Mouse (Mus musculus) thymus, postnatal 10 days (tissue): ENCODE measurements around the gene Tdp1.

Experiments used
- DNase-seq, 2 experiments: peaks; one replicate each; pipeline ENCODE4 v3.0.0; 2021; ENCODE audit warnings: low spot score in 2 of 2

Tdp1 gene

DNA sequence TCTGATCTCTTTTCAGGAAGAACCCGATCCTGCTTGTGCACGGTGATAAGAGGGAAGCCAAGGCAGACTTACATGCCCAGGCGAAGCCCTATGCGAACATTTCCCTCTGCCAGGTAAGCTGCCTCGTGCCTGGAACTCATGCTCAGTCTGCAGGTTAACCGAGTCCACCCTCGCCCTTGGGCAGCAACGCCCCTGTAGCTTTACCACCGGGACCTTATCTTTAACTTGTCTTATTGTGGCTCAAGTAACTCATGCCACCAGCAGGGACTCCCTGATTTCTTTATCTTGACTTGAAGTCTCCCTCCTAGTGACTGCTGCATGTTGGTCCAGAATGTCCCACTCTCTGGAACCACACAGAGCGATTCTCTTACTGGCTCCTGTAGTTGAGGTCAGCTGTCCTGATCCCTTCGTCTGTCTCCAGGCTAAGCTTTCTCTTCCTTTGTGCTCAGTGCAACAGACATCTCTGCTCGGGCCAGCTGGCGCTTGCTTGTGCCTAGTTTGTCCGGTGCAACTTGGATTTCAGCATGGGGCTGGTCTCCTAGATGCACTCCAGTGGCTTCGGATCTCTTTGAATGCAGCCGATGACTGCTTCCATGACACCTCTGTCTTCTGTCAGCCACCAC is 14.0 kb downstream of the Tdp1 start:
- no peak for DNase-seq

DNA sequence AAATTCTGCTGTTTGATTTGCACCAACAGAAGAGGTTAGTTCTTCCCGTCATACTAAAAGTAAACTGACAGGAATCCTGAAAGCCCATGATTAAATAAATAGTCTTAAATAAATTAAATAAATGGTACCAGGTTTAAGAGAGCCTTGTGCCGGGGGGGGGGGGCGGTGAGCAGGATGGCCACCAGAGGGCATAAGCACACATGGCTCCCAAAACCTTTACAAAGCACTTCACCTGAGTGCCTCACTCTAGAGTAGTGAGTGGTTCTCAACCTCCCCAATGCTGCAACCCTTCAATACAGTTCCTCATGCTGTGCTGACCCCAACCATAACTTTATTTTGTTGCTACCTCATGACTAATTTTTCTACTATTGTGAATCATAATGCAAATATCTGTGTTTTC is 15.7 kb downstream of the Tdp1 start:
- DNase-seq, result no peak

- DNase-seq, result no peak
Measured at GRCm38 (mm10) chr12:99901973-99902866, 17.9 kb downstream of the Tdp1 start.

DNA sequence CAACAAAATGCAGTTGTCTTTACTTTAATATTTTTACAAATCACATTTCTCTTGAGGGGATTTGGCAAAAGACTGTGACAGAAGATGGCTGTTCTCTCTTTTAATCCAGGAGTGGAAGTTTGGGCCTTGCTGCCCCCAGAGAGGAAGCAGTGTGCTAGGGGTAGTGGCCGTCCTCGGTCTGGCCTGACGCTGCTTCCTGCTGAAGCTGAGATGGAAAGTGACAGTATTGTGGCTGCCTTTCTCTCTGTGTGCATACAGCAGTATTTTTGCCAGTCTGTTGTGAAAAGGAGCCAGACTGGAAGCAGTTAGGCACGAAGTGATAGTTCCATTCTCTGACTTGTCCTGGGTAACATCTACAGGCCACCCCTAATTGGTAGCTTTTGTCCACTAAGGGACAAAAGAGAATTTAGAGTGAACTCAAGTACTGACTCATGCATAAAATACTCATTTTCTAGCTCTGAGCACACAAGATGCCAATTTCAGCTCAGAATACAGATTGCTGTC is 18.6 kb downstream of the Tdp1 start:
- DNase-seq, result no peak

DNA sequence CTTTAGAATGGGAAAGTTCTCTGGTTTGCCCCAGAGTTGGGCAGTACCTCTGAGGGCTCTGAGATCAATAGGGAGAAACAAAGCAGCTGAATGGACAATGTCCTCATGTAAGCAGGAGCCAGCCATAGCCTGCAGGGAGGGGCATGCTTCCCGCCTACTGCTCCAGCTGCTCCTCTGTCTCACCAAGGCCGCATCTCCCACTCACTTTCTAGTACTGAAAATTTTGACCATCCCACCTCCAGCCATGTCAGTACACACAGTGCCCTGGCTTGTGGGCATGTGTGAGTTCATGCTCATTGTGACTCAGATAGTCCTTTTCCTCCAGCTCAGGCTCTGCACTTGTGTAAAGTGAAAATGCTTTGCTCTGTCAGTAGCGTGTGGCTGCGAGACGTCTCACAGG is 20.2 kb downstream of the Tdp1 start:
- no peak for DNase-seq

DNA sequence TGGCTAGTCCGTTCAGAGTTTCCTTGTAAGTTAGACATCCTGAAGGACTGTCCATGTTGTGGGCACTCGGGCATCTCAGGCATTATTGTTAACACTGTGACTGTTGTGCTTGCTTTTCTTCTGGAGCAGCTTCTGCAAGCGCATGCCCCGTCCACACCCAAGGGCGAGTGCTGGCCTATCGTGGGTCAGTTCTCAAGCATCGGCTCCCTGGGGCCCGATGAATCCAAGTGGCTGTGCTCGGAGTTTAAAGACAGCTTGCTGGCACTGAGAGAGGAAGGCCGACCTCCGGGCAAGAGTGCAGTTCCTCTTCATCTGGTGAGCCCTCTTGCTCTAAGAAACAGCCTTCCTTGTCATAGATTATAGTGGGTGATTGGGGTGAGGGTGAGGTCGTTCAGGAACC is 27.1 kb downstream of the Tdp1 start:
- no peak for DNase-seq

DNA sequence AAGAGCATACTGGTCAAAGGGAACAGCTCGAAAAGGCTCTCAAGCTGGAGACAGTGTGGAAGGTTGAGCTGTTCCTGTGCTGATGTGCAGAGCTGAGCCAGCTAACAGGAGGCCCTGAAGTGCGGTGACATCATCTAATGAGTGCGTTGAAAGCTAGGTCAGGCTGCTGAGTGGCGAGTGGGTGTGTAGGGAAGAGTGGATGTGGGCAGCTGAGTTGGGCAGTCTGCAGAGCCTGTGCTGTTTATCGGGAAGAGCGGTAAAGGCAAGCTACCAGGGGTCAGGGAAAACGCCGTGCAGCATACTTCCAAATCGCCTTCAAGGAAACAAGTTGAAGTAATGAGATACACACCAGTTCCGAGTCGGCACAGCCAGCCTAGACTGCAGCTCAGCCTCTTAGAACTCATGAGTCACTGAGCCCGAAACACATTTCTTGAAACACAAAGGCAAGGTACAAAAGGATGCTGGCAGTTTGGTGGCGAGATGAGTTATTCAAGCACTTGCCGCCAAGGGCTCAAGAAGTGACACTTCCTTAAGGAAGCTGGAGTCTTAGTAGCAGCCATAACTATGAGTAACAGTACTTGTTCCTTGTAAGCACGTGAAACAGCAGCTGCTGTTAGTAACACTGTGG is 33.6 kb downstream of the Tdp1 start:
- no peak for DNase-seq

GRCm38 (mm10) chr12:99919636-99920035 is 35.3 kb downstream of the Tdp1 start:
- no peak for DNase-seq

DNA sequence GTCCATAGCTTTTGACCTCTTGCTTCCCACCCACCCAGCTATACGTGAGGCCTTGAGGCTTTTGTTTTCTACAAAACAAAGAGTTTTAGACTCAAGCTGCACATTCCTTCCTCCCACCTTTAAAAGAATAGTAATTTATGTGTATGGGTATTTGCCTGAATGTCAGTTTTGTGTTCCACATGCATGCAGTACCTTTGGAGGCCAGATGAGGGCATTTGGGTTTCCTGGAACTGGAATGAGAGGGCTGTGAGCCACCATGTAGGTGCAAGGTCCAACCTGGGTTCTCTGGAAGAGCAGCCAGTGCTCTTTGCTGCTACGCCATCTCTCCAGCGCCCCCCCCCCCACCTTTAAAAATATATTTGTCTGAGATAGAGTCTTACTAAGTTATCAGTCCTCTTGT is 36.7 kb downstream of the Tdp1 start:
- peak in 1 of 2 experiments; percentile 17 for DNase-seq

DNA sequence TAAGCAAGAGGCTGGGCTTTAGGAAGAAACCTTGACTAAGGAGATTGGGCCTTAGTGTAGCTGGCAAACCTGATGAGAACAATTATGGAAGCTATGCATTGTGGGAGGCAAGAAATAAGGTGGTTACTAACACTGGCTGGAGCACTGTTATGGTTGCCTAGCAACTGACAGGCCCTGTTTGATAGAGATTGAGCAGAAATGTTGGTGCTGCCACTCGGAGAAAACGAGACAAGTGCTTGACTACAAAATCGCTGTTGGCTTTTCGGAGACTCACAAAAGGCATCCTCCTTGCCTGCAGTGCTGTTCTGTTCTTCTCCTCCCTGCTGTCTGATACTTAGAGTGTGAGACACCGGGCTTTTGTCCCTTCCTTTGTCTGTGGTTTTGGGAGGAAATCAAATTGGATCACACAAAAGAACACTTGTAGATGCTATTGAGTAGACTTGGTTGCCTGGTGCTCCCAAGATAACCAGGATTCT is 38.9 kb downstream of the Tdp1 start:
- no peak for DNase-seq

DNA sequence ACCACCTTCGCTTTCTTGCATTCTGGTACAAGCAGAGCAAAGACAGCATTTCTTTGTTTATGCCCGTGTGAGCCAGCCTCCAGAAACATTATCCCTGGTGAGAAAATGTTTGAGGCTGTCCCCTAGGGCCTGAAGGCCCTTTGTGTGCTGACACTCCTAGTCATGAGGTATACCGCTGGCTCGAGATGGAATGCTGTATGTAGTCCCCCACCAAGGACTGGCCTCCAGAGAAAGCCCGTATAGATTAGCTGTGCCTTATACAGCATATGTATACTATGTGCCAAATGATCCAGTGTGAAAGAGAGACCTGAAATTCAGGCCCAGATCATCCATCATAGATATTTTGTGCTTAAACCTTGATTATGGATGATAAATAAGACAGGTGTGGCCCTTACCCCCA is 39.4 kb downstream of the Tdp1 start:
- DNase-seq, result no peak

DNA sequence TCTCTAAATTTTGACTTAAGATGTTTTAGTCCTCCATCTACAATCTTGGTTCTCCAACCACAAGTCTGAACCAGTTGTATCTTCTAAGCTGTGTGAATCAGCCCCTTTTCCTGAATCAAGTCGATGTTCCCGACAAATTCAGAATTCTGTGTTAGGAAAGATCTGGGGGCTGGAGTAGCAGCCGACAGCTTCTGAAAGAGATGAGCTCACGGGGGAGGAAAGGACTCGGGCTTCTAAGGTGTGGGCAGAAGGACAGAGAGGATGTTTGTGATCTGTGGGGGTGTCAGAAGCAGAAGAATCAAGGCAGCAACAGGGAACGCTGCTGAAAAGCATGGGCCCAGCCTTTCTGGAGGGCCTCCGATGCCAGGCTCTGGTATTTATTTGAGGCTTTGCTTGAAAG is 44.0 kb downstream of the Tdp1 start:
- no peak for DNase-seq

GRCm38 (mm10) chr12:99929160-99929559 is 44.8 kb downstream of the Tdp1 start:
- DNase-seq, result no peak

GRCm38 (mm10) chr12:99932245-99932644 is 47.9 kb downstream of the Tdp1 start:
- DNase-seq, result no peak

DNA sequence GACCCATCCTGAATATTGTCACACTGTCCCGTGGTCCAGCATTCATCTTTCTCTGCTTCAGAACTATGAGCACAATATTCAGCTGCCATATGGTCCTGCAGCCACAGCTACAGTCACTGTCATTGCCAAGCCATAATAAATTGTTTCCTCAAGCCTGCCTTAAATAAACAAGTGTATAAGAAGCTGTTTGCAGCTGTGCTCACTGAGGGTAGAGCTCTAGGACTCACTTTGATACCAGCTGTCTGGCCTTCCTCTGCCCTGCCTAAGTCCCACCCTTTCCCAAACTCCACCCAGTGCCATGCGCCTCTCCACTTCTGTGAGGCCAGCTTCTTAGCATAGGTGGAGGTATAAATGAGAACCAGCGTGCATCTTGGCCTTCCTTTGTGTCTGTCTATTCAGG is 49.3 kb downstream of the Tdp1 start:
- no peak for DNase-seq

DNA sequence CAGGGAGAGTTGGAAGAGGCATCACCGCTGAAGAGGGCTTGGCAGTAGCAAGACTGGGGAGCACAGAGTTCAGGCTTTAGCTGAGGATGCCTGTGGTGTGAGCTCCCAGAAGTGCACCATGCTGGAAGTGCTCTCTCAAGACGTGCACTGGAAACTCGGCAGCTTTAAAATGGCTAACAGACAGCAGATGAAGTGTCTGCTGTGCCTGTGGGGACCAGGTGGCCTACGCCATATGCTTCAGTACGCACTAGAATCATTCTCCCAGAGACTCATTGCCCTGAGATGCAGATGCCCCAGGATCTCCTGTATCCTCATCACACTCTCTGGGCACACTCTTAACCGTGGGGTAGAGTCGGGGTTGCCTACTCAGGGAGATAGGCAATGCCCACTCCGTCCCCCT is 51.1 kb downstream of the Tdp1 start:
- no peak for DNase-seq

DNA sequence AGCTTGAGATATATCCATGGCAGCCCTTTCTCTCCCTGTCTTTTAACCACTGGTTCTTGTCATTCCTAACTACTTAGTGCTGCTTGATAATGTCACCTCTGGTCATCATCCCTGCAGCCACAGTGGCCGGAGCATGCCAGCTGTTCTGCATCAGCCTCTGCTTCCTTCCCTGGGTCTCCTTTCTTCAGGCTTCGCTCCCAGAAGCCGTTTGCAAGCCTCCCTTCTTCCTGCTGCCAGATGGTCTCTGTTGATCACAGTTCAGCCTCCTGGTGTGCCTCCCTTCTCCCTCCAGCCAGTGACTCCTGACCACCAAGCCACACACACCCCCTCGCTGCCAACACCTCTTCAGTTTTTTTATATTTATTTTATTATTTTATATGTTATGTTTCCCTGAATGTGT is 54.2 kb downstream of the Tdp1 start:
- no peak for DNase-seq

DNA sequence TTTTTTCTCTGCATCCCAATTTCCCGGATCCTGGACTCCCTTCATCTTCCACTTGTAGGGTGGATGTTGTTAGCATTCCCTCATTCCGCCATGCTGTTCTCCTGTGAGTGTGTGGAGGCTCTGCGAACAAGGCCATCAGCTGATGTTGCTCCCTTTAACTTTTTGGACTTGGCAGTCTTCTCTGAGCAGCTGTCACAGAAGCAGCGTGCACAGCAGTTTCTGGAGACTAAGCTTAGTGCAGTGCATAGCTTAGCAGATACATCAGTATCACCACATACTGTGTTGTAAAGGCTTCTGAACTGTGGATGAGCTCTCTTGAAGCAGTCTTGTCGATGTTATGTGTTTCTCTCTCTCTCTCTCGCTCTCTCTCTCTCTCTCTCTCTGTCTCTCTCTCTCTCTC is 54.9 kb downstream of the Tdp1 start:
- DNase-seq, result no peak

DNA sequence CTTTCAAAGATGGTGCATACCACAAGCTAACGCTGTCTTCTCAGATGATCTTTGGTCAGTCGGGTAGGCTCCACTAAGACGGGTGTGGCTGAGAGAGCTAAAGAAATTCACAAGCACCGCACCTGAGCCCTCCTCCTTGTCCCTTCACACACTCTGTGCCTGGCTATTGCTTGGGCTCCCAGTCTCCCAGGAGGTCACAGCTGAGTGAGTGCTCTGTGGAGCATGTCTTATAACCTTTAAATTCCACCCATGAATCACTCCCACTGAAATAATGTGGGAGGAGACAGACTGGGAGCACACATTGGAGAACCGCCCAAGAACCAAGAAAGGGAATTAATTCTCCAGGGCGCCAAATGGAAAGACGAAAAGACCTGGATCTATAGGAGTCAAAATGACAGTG is 56.4 kb downstream of the Tdp1 start:
- DNase-seq, result no peak

- DNase-seq, result no peak
Measured at GRCm38 (mm10) chr12:99942441-99942840, 58.1 kb downstream of the Tdp1 start.

DNA sequence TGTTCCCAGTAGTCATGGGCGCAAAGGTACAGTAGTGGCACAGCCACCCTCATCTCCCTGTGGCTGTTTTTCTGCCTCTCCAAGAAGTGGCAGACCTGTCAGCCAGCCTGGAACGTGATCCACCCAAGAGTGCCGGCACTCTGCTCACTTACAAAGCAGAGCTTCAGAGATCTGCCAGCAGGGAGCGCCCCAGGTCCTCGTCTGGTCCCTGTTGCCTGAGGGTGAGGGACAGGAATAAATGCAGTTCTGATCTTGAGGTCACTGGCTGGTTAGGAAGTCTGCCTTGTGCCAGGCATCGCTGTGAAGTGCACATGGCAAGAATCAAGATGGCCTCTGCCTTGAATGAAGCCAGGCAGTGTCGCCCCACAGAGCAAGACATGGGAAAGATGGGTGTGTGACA is 68.6 kb downstream of the Tdp1 start:
- peak in 1 of 2 experiments; percentile 31 for DNase-seq

GRCm38 (mm10) chr12:99956411-99956810 is 72.1 kb downstream of the Tdp1 start:
- no peak for DNase-seq
